Mouse (Mus musculus) kidney, adult 11 months (tissue): Measurements from ENCODE around the gene Gna12.

Experiments
- DNase-seq: peaks from one replicate; pipeline ENCODE4 v3.0.0; 2022

The Gna12 gene

DNA sequence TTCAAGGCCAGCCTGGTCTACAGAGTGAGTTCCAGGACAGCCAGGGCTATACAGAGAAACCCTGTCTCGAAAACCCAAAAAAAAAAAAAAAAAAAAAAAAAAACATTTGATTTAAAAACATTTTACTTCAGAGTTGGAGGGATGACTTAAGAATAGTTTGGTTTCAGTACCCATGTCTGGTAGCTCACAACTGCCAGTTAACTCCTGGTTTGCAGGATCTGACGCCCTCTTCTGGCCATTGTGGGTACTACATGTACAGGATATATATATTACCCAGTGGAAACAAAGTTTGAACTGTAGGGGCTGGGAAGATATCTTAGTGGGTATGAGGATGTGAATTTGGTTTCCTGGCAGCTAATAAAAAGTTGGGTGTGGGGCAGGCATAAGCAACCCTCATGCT, 79.3 kb downstream of the Gna12 start:
- DNase-seq = no peak

DNA sequence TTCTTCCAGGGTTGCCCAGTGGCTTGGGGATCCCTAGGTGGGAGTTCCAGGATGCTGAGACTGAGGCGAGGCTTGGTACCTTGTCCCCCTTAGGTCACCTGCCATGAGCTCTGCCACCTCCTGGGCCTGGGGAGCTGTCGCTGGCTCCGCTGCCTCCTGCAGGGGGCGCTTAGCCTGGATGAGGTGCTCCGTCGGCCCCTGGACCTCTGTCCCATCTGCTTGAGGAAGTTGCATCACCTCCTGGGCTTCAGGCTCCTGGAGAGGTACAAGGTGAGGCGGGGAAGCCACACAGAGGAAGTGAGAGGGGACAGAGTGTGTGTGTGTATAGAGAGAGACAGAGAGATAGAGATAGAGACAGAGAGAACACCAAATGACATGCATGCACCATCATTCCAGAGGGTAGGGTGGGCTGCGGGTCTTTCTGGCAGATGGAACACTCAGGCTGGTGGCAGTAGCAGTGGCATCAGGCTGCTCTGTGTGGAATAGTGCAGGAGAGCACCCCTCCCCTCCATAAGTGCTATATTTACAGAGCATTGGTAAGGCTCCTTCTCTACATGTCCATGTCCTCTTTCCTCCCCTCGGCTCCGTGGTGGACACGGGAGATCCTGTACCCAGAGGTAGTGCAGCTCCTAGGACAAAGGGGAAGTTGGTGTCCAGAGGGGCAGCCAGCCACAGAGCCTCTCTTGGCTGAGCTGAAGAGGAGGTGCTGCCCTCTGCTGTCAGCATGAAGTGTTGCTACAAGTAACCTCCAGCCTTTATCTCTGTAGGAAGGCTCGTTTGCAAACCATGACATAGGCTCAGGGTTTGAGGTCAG, 81.0 kb downstream of the Gna12 start:
- peak; percentile 72 for DNase-seq

DNA sequence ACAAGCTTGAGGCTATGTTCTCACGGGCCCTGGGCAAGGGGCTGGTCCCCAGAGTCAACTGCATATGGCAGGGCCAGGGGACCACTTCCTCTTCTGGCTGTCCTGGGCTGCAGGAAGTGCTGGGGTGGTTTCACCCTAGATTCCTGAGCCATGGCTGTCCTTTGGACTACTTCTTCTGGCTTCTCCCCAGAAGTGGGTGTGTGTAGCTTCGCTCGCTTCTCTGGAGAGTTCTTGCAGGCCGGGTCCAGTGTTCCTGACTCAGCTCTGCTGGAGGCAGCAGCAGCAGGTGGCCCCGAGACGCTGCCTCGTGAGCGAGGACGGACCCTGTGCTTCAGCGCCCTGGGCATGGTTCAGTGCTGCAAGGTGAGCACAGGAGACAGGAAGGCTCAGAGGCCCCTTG, 81.8 kb downstream of the Gna12 start:
- peak; percentile 91 for DNase-seq

DNA sequence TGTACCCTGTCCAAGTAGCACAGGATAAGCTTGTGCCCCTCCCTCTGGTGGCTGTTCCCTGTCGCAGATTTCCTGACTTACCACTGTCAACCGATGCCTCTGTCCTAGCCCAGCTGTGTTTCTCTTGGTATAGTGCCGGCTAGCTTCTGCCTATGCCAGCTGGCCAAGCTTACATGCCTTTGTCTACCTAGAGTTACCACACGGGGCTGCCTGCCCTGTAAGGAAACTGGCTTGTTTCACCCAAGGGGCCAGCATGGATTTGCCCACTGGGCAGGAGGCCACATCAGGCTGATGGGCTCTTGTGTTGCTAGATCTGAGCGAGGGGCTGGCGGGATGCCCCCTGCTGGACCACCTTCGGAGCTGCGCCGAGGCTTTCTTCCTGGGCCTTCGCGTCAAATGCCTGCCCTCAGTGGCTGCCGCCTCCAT, 86.5 kb downstream of the Gna12 start:
- no peak for DNase-seq

DNA sequence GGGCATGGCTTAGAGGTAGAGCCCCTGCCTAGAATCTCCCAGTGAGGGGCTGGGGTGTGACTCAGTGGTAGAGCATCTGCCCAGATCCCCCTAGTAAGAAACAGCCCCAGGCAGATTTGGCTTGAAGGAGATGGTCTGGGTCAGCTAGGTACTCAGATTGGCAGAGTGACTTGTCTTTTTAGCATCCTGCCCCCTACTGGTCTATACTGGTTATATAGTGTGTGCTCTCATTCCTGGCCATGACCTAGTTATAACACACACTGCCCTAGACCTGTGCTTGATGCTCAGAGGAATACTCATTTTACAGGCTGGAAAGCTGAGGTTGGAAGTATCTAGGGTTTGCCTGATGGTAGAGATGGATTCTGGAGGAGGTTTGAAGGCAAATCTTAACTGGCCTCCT, 88.4 kb downstream of the Gna12 start:
- no peak for DNase-seq

- no peak for DNase-seq
Observed at GRCm38 (mm10) chr5:140741040-140741439, 89.2 kb downstream of the Gna12 start.

DNA sequence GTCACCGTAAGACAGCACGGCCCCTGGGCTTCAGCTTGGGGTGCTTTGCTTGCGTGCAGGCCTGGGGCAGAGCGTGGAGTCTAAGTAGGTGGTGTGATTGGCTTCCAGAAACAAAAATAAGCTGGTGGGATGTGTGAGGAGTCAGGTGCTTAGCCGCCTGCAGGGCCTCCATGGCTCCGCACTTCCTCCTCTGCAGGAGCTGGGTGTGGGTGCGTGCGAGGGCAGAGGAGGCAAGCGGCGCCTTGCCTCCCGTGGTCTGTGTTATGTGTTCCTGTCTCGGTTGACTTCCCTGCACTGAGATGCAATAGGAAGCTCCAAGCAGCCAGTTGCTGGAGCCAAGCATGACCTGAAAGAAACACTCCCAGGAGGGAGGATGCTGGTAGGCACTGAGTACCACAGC, 90.4 kb downstream of the Gna12 start:
- DNase-seq = no peak

- no peak for DNase-seq
Observed at GRCm38 (mm10) chr5:140736166-140736565, 94.1 kb downstream of the Gna12 start.

- DNase-seq = no peak
Observed at GRCm38 (mm10) chr5:140735297-140735696, 94.9 kb downstream of the Gna12 start.

GRCm38 (mm10) chr5:140733336-140733735, 96.9 kb downstream of the Gna12 start:
- no peak for DNase-seq

- DNase-seq = no peak
Observed at GRCm38 (mm10) chr5:140732195-140732594, 98.0 kb downstream of the Gna12 start.

GRCm38 (mm10) chr5:140731040-140731797, 99.0 kb downstream of the Gna12 start:
- no peak for DNase-seq

DNA sequence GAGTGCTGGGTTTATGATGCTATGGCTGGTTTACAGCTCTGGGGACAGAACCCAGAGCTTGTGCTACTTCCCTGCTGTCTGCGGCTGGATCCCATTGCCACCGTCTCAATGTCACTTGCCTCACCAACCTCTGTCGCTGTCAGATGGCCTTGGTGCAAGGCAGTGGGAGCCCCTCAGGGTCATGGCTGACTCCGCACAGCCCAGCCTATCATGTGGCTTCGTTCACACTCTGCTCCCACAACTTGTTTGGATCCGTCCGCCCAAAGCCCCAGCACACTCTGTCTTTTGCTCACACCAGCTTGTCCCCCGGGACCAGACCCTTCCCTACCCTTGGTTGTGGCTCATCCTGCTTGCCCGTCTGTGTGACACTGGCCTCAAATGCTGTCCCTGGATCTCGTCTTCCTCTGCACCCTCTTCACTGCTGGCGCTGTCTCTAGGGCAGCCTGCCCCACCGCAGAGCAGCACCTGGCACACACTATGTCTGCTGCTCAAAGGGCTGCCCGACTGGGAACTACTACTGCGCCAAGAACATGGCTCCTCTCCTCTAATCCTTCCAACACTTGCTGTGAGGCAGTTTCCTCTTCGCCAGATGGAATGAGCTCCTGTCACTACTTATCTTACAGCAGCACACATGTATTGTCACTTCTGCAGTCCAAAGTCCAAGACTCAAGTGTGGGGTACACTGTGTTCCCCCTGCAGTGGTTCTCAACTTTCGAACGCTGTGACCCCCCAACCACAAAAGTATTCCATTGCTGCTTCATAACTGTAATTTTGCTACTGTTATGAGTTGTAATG, 103.1 kb downstream of the Gna12 start:
- no peak for DNase-seq

- DNase-seq = no peak
Observed at GRCm38 (mm10) chr5:140726062-140726839, 104.0 kb downstream of the Gna12 start.

DNA sequence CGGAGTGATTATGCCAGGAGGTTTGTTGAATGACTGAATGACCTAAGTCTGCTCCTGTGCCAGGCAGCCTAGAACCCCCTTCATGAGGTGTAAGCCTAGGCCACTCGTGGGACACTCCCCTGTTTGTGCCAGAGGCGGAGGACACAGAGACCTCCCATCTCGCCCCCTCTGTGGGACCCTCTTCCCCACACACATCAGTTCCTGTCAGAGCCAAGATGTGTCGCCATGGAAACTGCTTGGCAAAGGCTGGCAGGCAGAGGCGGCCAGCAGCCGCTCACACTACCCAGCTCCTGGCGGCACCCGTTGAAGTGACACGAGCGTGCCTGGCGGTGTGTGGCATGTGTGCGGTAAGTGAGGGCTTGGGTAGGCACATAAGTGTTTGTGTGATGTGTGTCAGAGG, 106.4 kb downstream of the Gna12 start, which contains the start of gene Amz1:
Amz1 (plus strand) TSS at position 306 of the 400 bp plus-strand sequence.
- no peak for DNase-seq

DNA sequence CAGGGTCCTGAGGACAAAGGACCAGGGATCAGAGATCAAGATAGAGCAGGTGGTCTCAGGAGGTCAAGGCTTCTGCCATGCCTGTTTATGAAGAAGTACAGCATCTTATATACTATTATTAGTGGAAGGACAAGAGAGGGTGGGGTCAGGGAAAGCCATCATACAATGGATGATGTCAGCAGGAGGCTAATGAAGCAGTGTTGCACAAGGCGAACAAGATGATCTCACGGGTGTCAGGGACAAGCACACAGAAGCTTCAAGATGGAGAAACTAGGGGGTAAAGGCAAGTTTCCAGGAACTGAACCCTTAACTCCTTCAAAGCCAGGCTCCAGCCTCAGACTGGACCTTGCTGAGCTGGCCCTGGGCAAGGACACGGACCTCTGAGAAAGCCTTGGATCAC, 108.1 kb downstream of the Gna12 start:
- no peak for DNase-seq

- no peak for DNase-seq
Observed at GRCm38 (mm10) chr5:140720773-140721172, 109.5 kb downstream of the Gna12 start.

GRCm38 (mm10) chr5:140711040-140711439, 119.2 kb downstream of the Gna12 start:
- DNase-seq = no peak

DNA sequence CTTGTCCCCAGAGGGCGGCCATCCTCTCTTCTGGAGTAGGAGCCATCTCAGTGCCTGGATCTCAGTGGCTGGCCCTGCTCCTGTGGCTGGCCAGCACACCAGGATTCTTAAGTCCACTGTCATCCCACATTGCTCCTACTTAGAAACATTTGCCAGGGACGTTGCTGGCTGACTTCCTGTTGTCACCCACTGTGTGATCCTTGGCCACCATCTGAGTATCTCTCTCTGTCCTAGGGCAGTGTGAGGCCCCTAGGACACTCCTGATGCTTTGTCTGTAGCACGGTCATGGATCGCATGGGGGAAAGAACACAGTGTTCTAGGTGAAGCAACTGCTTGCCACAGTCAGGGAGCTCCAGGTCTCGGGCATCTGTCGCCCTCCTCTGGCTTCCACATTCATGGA, 119.9 kb downstream of the Gna12 start:
- no peak for DNase-seq
